Mouse (Mus musculus): ENCODE data around the gene C130050O18Rik. TPM values are rescaled to one million over a fixed set of nuclear protein-coding genes. Genes with fewer than 3 reads are reported as not detected.

The C130050O18Rik gene
- total and polyA plus RNA-seq, 3 experiments = 0.12 to 0.21 TPM; not detected in 1

- Histone ChIP-seq H3K4me1 (ENCODE audit: control insufficient read depth in 1 of 2, insufficient read depth in 2 of 2, low read length in 2 of 2) (peaks cover 18 to 36% of the 10 kb centered on the region in 2 experiments), H3K36me3 (ENCODE audit: control insufficient read depth in 1 of 2, insufficient read depth in 2 of 2, low read length in 2 of 2) (peaks cover 0 to 30% of the 10 kb centered on the region in 2 experiments; a peak in 2 of 4 replicates), H3K4me3 (ENCODE audit: control insufficient read depth in 1 of 2, insufficient read depth in 1 of 2, low read depth in 2 of 2, low read length in 2 of 2) (peak overlapping the region; percentile 66 to 83), H3K79me2 (ENCODE audit: control insufficient read depth, insufficient read depth, low read length, poor library complexity) (peaks cover 14% of the 10 kb centered on the region), H3K27me3 (ENCODE audit: control insufficient read depth in 1 of 2, insufficient read depth in 2 of 2, low read length in 2 of 2) (no peaks in the 10 kb centered on the region), H3K9me3 (replicated peaks; ENCODE audit: insufficient read depth, low read length) (no peaks in the 10 kb centered on the region), H3K27ac (ENCODE audit: control insufficient read depth, low read depth, low read length) (peak overlapping the region; percentile 98), H3K9ac (ENCODE audit: control insufficient read depth, low read depth, low read length, poor library complexity, severe bottlenecking) (peak overlapping the region; percentile 81)
- DNase-seq (ENCODE audit: low read depth, low spot score) = peak; percentile 90
- no peak for TF ChIP-seq ELF1 (IDR thresholded peaks at IDR 0.05; ENCODE audit: low read depth, low read length)
- no peak for TF ChIP-seq NRF1 (IDR thresholded peaks at IDR 0.05; ENCODE audit: insufficient read depth, low read depth, low read length, poor library complexity, severe bottlenecking)
- no peak for TF ChIP-seq ZKSCAN1 (IDR thresholded peaks at IDR 0.05; ENCODE audit: low read depth, low read length)
- peak; percentile 93 for TF ChIP-seq MXI1 (IDR thresholded peaks at IDR 0.05; ENCODE audit: low read depth, low read length)
- TF ChIP-seq USF1 (IDR thresholded peaks at IDR 0.05; ENCODE audit: low read depth, low read length) = peak; percentile 93
- 0 out of 2 replicates have a peak, but pooled peaks have one; percentile 52 for TF ChIP-seq SIN3A (IDR thresholded peaks at IDR 0.05; ENCODE audit: low read length)
- TF ChIP-seq TBP (IDR thresholded peaks at IDR 0.05; ENCODE audit: low read depth, low read length) = no peak
- TF ChIP-seq CTCF (IDR thresholded peaks at IDR 0.05 in 2 of 3, conservative IDR thresholded peaks at IDR 0.05 in 1 of 3; ENCODE audit: control insufficient read depth in 1 of 3, insufficient read depth in 1 of 3, low read depth in 2 of 3, low read length in 3 of 3, poor library complexity in 1 of 3, severe bottlenecking in 1 of 3) = no peak
- no peak for TF ChIP-seq MYC (IDR thresholded peaks at IDR 0.05; ENCODE audit: low read depth, low read length)
- no peak for TF ChIP-seq MYB (IDR thresholded peaks at IDR 0.05; ENCODE audit: low read depth, low read length)
- no peak for TF ChIP-seq CHD1 (IDR thresholded peaks at IDR 0.05; ENCODE audit: low read depth, low read length)
- TF ChIP-seq UBTF (IDR thresholded peaks at IDR 0.05; ENCODE audit: borderline replicate concordance, insufficient read depth, low read depth, low read length) = no peak
- no peak for TF ChIP-seq TAL1 (IDR thresholded peaks at IDR 0.05; ENCODE audit: low read length)
- no peak for TF ChIP-seq RAD21 (IDR thresholded peaks at IDR 0.05; ENCODE audit: low read depth, low read length)
- no peak for TF ChIP-seq E2F4 (IDR thresholded peaks at IDR 0.05; ENCODE audit: borderline replicate concordance, low read depth, low read length)
- TF ChIP-seq ETS1 (IDR thresholded peaks at IDR 0.05; ENCODE audit: low read depth, low read length) = peak; percentile 56; the same call in 1 of the 2 replicates
- peak in 1 of 2 experiments; percentile 34; a peak in 1 of 4 replicates for TF ChIP-seq EP300 (IDR thresholded peaks at IDR 0.05; ENCODE audit: low read depth in 1 of 2, low read length in 2 of 2)
- no peak for TF ChIP-seq CHD2 (IDR thresholded peaks at IDR 0.05; ENCODE audit: low read length)
- TF ChIP-seq MAFK (IDR thresholded peaks at IDR 0.05; ENCODE audit: borderline replicate concordance, low read depth, low read length) = no peak
- no peak for TF ChIP-seq MAZ (IDR thresholded peaks at IDR 0.05; ENCODE audit: low read depth, low read length)
- TF ChIP-seq MEF2A (IDR thresholded peaks at IDR 0.05; ENCODE audit: extremely low read depth, insufficient replicate concordance, low read depth, low read length, poor library complexity, severe bottlenecking) = no peak
- no peak for TF ChIP-seq SMC3 (IDR thresholded peaks at IDR 0.05; ENCODE audit: low read depth, low read length)
- no peak for TF ChIP-seq POLR2AphosphoS2 (IDR thresholded peaks at IDR 0.05; ENCODE audit: low read length)
- TF ChIP-seq RCOR1 (IDR thresholded peaks at IDR 0.05; ENCODE audit: low read depth, low read length) = no peak
- no peak for TF ChIP-seq POLR2AphosphoS5 (IDR thresholded peaks at IDR 0.05; ENCODE audit: borderline replicate concordance, low read depth, low read length)
- no peak for TF ChIP-seq JUND (IDR thresholded peaks at IDR 0.05; ENCODE audit: low read depth, low read length)
- TF ChIP-seq TCF12 (IDR thresholded peaks at IDR 0.05; ENCODE audit: low read depth, low read length) = peak; percentile 4; the same call in 1 of the 2 replicates
- TF ChIP-seq NELFE (IDR thresholded peaks at IDR 0.05; ENCODE audit: low read depth, low read length) = no peak
- no peak for TF ChIP-seq ZMIZ1 (IDR thresholded peaks at IDR 0.05; ENCODE audit: low read depth, low read length)
- no peak for TF ChIP-seq GATA1 (IDR thresholded peaks at IDR 0.05; ENCODE audit: low read depth, low read length)
- TF ChIP-seq ZNF384 (IDR thresholded peaks at IDR 0.05; ENCODE audit: low read depth, low read length) = no peak
- TF ChIP-seq ZC3H11A (IDR thresholded peaks at IDR 0.05; ENCODE audit: low read depth, low read length) = no peak
- TF ChIP-seq BHLHE40 (IDR thresholded peaks at IDR 0.05; ENCODE audit: borderline replicate concordance, low read depth, low read length) = peak; percentile 88
- TF ChIP-seq POLR2A (IDR thresholded peaks at IDR 0.05; ENCODE audit: control insufficient read depth in 1 of 2, insufficient read depth in 1 of 2, low read depth in 1 of 2, low read length in 2 of 2, poor library complexity in 1 of 2) = no peak
- TF ChIP-seq USF2 (IDR thresholded peaks at IDR 0.05; ENCODE audit: borderline replicate concordance in 1 of 2, insufficient read depth in 1 of 2, low read depth in 1 of 2, low read length in 2 of 2) = peak in 1 of 2 experiments; percentile 56; a peak in 1 of 4 replicates
- TF ChIP-seq MAX (IDR thresholded peaks at IDR 0.05; ENCODE audit: low read length) = peak; percentile 81
Observed at GRCm38 (mm10) chr5:139380385-139381248, 24.5 kb upstream of the C130050O18Rik start.
